Mouse (Mus musculus): ENCODE measurements around the gene Egf. TPM values are rescaled to one million over a fixed set of nuclear protein-coding genes. Genes with fewer than 3 reads are reported as not detected.

Egf gene
- polyA plus RNA-seq, 1 experiment = 0.27 TPM

- Histone ChIP-seq H3K36me3 (ENCODE audit: control insufficient read depth, insufficient read depth) (no peaks in the 10 kb centered on the region), H3K4me3 (ENCODE audit: insufficient read depth, poor library complexity, severe bottlenecking) (no peak overlapping the region), H3K27me3 (ENCODE audit: control insufficient read depth, insufficient read depth, insufficient read length) (no peaks in the 10 kb centered on the region), H3ac (ENCODE audit: control insufficient read depth, insufficient read length, low read depth) (no peak overlapping the region), H3K79me3 (ENCODE audit: low read depth) (no peaks in the 10 kb centered on the region), H3K79me2 (ENCODE audit: control insufficient read depth, insufficient read depth) (no peaks in the 10 kb centered on the region)
- no peak for TF ChIP-seq CEBPB (IDR thresholded peaks at IDR 0.05; ENCODE audit: low read depth)
- no peak for TF ChIP-seq MYOG (IDR thresholded peaks at IDR 0.05; ENCODE audit: control insufficient read depth, extremely low read depth, insufficient read length)
Observed at GRCm38 (mm10) chr3:129714542-129715145, 40.5 kb downstream of the Egf start.

GRCm38 (mm10) chr3:129708157-129708556 is 47.0 kb downstream of the Egf start:
- H3K27me3 ChIP-seq (ENCODE audit: control insufficient read depth, insufficient read depth, insufficient read length) = no peaks in the 10 kb centered on the region
- no peak overlapping the region for H3ac ChIP-seq (ENCODE audit: control insufficient read depth, insufficient read length, low read depth)
- no peaks in the 10 kb centered on the region for H3K79me3 ChIP-seq (ENCODE audit: low read depth)
- H3K36me3 ChIP-seq (ENCODE audit: control insufficient read depth, insufficient read depth) = no peaks in the 10 kb centered on the region
- TF ChIP-seq CEBPB (IDR thresholded peaks at IDR 0.05; ENCODE audit: low read depth) (no peak), CTCF (IDR thresholded peaks at IDR 0.05; ENCODE audit: control insufficient read depth, insufficient read depth, insufficient read length) (peak; percentile 33), FOSL1 (IDR thresholded peaks at IDR 0.05; ENCODE audit: insufficient read depth, low read length, poor library complexity, severe bottlenecking) (no peak), MYOD1 (IDR thresholded peaks at IDR 0.05; ENCODE audit: control insufficient read depth, insufficient read length, low read depth) (no peak), MYOG (IDR thresholded peaks at IDR 0.05; ENCODE audit: control insufficient read depth, extremely low read depth, insufficient read length) (no peak)
- no peak overlapping the region for H3K4me3 ChIP-seq (ENCODE audit: insufficient read depth, poor library complexity, severe bottlenecking)
- H3K79me2 ChIP-seq (ENCODE audit: control insufficient read depth, insufficient read depth) = no peaks in the 10 kb centered on the region

- Histone ChIP-seq H3K27me3 (ENCODE audit: control insufficient read depth, insufficient read depth, insufficient read length) (no peaks in the 10 kb centered on the region), H3K79me3 (ENCODE audit: low read depth) (no peaks in the 10 kb centered on the region), H3K79me2 (ENCODE audit: control insufficient read depth, insufficient read depth) (no peaks in the 10 kb centered on the region), H3K36me3 (ENCODE audit: control insufficient read depth, insufficient read depth) (no peaks in the 10 kb centered on the region), H3K4me3 (ENCODE audit: insufficient read depth, poor library complexity, severe bottlenecking) (no peak overlapping the region), H3ac (ENCODE audit: control insufficient read depth, insufficient read length, low read depth) (no peak overlapping the region)
- TF ChIP-seq CTCF (IDR thresholded peaks at IDR 0.05; ENCODE audit: control insufficient read depth, insufficient read depth, insufficient read length) (no peak), USF1 (IDR thresholded peaks at IDR 0.05; ENCODE audit: low read depth) (no peak), MYOG (IDR thresholded peaks at IDR 0.05; ENCODE audit: control insufficient read depth, extremely low read depth, insufficient read length) (no peak), FOSL1 (IDR thresholded peaks at IDR 0.05; ENCODE audit: insufficient read depth, low read length, poor library complexity, severe bottlenecking) (no peak), MYOD1 (IDR thresholded peaks at IDR 0.05; ENCODE audit: control insufficient read depth, insufficient read length, low read depth) (no peak), MAX (IDR thresholded peaks at IDR 0.05) (no peak), CEBPB (IDR thresholded peaks at IDR 0.05; ENCODE audit: low read depth) (no peak)
Observed at GRCm38 (mm10) chr3:129698882-129699281, 56.2 kb downstream of the Egf start.

- H3K4me3 ChIP-seq (ENCODE audit: insufficient read depth, poor library complexity, severe bottlenecking) = no peak overlapping the region
- no peaks in the 10 kb centered on the region for H3K79me2 ChIP-seq (ENCODE audit: control insufficient read depth, insufficient read depth)
- no peaks in the 10 kb centered on the region for H3K79me3 ChIP-seq (ENCODE audit: low read depth)
- TF ChIP-seq USF1 (IDR thresholded peaks at IDR 0.05; ENCODE audit: low read depth) (no peak), MYOG (IDR thresholded peaks at IDR 0.05; ENCODE audit: control insufficient read depth, extremely low read depth, insufficient read length) (no peak), CEBPB (IDR thresholded peaks at IDR 0.05; ENCODE audit: low read depth) (no peak), FOSL1 (IDR thresholded peaks at IDR 0.05; ENCODE audit: insufficient read depth, low read length, poor library complexity, severe bottlenecking) (no peak), MAX (IDR thresholded peaks at IDR 0.05) (no peak), MYOD1 (IDR thresholded peaks at IDR 0.05; ENCODE audit: control insufficient read depth, insufficient read length, low read depth) (no peak), CTCF (IDR thresholded peaks at IDR 0.05; ENCODE audit: control insufficient read depth, insufficient read depth, insufficient read length) (no peak)
- no peaks in the 10 kb centered on the region for H3K36me3 ChIP-seq (ENCODE audit: control insufficient read depth, insufficient read depth)
- H3ac ChIP-seq (ENCODE audit: control insufficient read depth, insufficient read length, low read depth) = no peak overlapping the region
- H3K27me3 ChIP-seq (ENCODE audit: control insufficient read depth, insufficient read depth, insufficient read length) = no peaks in the 10 kb centered on the region
Observed at GRCm38 (mm10) chr3:129698365-129698764, 56.8 kb downstream of the Egf start.

- H3ac ChIP-seq (ENCODE audit: control insufficient read depth, insufficient read length, low read depth) = no peak overlapping the region
- H3K36me3 ChIP-seq (ENCODE audit: control insufficient read depth, insufficient read depth) = no peaks in the 10 kb centered on the region
- no peak overlapping the region for H3K4me3 ChIP-seq (ENCODE audit: insufficient read depth, poor library complexity, severe bottlenecking)
- H3K27me3 ChIP-seq (ENCODE audit: control insufficient read depth, insufficient read depth, insufficient read length) = no peaks in the 10 kb centered on the region
- no peaks in the 10 kb centered on the region for H3K79me2 ChIP-seq (ENCODE audit: control insufficient read depth, insufficient read depth)
- TF ChIP-seq USF1 (IDR thresholded peaks at IDR 0.05; ENCODE audit: low read depth) (no peak), FOSL1 (IDR thresholded peaks at IDR 0.05; ENCODE audit: insufficient read depth, low read length, poor library complexity, severe bottlenecking) (no peak), MYOG (IDR thresholded peaks at IDR 0.05; ENCODE audit: control insufficient read depth, extremely low read depth, insufficient read length) (no peak), MYOD1 (IDR thresholded peaks at IDR 0.05; ENCODE audit: control insufficient read depth, insufficient read length, low read depth) (no peak), MAX (IDR thresholded peaks at IDR 0.05) (no peak), CTCF (IDR thresholded peaks at IDR 0.05; ENCODE audit: control insufficient read depth, insufficient read depth, insufficient read length) (no peak), CEBPB (IDR thresholded peaks at IDR 0.05; ENCODE audit: low read depth) (no peak)
- H3K79me3 ChIP-seq (ENCODE audit: low read depth) = no peaks in the 10 kb centered on the region
Observed at GRCm38 (mm10) chr3:129697691-129698090, 57.4 kb downstream of the Egf start.

- no peak overlapping the region for H3ac ChIP-seq (ENCODE audit: control insufficient read depth, insufficient read length, low read depth)
- H3K27me3 ChIP-seq (ENCODE audit: control insufficient read depth, insufficient read depth, insufficient read length) = no peaks in the 10 kb centered on the region
- H3K79me3 ChIP-seq (ENCODE audit: low read depth) = no peaks in the 10 kb centered on the region
- H3K4me3 ChIP-seq (ENCODE audit: insufficient read depth, poor library complexity, severe bottlenecking) = no peak overlapping the region
- H3K79me2 ChIP-seq (ENCODE audit: control insufficient read depth, insufficient read depth) = no peaks in the 10 kb centered on the region
- H3K36me3 ChIP-seq (ENCODE audit: control insufficient read depth, insufficient read depth) = no peaks in the 10 kb centered on the region
- TF ChIP-seq MAX (IDR thresholded peaks at IDR 0.05) (no peak), MYOD1 (IDR thresholded peaks at IDR 0.05; ENCODE audit: control insufficient read depth, insufficient read length, low read depth) (no peak), CEBPB (IDR thresholded peaks at IDR 0.05; ENCODE audit: low read depth) (no peak)
Observed at GRCm38 (mm10) chr3:129695943-129696342, 59.2 kb downstream of the Egf start.
